Mouse (Mus musculus) adrenal gland (tissue): Measurements from ENCODE around the gene 1700067K01Rik.

Experiments used
- intact Hi-C: fragments of 180-260 bp; cut with DNase I; formaldehyde crosslinking; loops from one replicate; pipeline ENCODE4 v1.15.1; 2025
- long read RNA-seq, 2 experiments: library from polyadenylated mRNA; unstranded; transcript quantifications; one replicate each; pipeline ENCODE4 v2.0.0; 2020; ENCODE audit warnings: borderline replicate concordance in 1 of 2; ENCODE audit not compliant: insufficient replicate concordance in 1 of 2

1700067K01Rik gene
- long read RNA-seq, experiment 1, result 0 reads
- long read RNA-seq, experiment 2, result 0 reads

DNA sequence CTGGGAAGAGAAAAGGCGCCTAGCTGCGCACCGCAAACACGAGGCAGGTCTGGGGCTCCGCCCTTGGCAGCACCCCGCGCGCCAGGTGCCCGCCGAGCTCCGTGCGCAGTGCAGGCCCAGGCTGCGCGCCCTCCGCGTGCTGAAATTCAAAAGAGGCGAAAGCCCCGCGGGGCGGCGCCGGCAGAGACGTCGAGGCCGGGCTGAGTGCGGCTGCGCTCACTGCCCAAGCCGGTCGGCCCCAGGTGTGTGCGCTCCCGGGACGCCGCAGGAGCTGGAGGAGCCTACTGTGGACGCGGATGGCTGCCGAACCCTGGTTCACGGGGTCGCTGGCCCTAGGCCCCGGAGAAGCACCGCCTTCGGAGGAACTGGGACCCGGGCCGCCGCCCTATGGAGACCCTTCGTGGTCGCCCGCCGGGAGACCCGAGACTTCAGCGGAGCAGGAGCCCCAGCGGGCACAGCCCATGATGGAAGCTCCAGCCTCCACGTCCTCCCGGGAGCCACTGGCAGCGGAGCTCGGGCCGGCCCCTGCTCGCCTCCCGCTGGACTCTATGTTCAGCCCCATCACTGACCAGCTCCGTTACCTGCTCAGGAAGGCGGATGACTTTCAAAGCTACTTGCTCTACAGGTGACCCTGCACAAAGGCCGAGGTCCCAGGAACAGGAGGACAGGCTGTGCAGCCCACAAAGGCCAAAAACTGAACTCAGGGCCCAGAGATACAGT lies at the start of gene 1700067K01Rik:
Gene 1700067K01Rik (plus strand): TSS at position 222 of the 720 bp plus-strand sequence.
- intact Hi-C loops, result loop anchor here (5.0 kb wide), 1 partner anchor 44 kb away; the partner anchor contains the start of genes Asf1b and Gm10644

DNA sequence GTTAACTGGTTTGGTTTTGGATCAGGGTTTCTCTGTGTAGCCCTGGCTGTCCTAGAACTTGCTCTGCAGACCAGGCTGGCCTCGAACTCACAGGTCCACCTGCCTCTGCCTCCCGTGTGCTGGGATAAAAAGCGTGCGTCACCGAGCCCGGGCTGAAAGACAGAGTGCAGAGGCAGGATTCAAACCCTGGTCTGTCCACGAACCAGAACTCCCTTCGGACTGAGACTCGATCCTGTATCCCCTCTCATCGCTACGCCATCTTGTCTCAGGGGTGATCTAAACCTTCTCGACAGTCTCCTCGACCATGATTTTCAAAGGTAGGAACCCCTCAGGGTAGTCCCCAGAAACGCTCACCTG lies 46.6 kb upstream of the 1700067K01Rik start:
- intact Hi-C loops, result loop anchor here (5.0 to 10.0 kb wide), 4 partner anchors 48 to 230 kb away; partner anchors contain the start of genes 1700067K01Rik and Adgrl1

DNA sequence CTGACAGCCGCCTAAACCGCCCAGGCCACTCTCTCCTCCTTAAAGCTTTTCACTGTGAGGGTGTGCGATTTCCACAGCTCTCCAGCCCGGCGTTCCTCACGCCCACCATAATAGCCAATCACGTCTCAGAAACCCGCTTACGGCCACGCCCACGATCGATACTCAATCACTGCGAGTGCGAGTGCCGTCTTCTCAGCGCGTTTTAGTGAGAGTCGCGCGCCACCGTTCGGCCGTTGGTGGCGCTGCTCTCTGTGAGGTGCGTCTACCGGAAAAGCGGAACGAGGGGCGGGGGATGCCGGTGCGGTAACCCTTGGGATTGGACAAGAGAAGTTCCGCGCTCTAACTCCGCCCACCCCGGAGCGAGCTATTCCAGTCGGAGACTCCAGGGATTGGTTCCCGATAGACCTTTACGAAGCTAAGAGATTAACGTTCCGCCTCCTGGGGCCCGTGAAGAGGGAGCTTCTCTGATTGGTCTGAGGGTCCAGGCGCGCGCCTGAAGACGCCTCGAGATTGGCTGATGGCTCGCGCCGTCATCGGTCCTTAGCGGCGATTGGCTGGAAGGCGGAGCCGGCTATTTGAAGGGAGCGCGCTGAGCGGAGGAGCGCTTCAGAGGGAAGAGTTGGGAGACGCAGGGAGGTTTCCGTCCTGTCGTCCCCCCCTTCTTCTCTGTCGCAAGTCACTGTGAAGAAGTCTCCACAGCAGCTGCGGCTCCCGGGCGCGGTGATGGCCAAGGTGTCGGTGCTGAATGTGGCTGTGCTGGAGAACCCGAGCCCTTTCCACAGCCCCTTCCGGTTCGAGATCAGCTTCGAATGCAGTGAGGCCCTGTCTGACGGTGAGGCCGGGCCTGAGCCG lies 46.0 kb upstream of the 1700067K01Rik start, which contains the start of the genes Gm10644 and Asf1b:
Gene Gm10644 (minus strand): TSS at position 100 of the 852 bp plus-strand sequence.
Gene Asf1b (plus strand): TSS at position 402 of the 852 bp plus-strand sequence.
- intact Hi-C loops, result loop anchor here (5.0 to 10.0 kb wide), 3 partner anchors 47 to 231 kb away; partner anchors contain the start of gene 1700067K01Rik

DNA sequence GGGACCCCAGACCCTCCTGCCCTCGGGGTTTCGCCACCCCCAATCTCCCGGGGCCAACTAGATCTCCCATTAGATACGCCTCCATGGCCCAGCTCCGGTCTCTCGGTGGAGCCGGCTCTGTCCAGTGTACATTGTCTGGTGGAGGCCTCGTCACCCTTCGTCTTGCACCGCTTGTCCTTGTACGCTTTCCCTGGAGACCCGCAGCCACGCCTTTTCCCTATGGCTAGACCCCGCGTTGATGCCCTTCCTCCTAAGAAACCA lies 45.4 kb upstream of the 1700067K01Rik start:
- intact Hi-C loops, result loop anchor here (5.0 to 10.0 kb wide), 3 partner anchors 46 to 231 kb away; partner anchors contain the start of gene 1700067K01Rik

DNA sequence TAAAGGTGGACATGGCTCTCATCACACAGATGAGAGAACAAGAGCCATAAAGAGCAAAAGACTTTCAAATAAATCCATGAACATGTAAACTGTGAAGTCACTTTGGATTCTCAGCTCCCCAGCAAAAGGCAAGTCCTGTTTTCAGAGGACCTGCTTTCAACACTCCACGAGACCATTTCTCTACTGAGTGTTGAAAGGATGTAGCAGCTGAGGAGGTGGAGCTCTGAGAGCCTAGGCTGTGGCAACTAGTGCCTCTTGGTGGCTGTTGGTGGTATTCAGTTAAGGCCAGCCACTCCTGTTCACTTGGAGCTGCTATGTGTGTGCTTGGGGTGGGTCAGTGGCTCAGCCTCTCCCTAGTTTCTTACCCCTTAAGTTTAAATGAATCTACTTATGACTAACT lies 44.5 kb upstream of the 1700067K01Rik start:
- intact Hi-C loops, result loop anchor here (5.0 to 10.0 kb wide), 3 partner anchors 46 to 232 kb away; partner anchors contain the start of gene 1700067K01Rik

DNA sequence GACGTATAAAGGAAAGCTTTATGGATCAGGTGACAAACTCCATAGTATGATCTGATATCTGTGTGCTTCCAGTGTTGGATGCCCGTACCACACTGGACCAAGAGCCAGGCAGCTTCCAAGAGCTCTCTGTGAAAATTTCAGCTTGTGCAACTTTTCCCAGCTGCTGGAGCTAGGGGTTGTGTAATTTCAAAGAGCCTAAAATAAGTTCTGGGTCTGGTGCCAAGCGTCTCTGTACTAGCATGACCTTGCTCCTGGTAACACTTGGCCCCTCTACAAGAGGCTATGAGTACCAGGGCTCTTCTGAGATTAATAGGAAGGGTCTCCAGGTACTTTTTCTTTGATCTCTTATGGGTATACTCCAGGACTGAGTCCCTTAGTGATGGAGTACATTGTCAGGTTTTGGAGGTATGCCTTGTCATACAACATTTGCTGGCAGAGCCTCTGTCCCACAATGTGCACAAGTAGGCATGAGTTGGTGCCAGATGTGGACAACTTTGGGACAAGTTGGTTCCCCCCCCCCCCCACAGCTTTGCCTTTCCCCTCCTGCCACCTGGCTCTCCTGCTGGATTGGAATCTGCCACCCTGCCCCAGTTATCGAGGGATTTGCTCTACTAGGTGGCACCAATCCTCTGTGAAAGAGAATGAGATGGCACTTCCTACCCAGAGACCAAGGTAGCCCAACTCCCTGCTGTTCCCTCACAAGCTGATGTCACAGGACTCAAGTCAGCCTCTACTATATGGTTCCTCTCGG lies 37.1 kb upstream of the 1700067K01Rik start:
- intact Hi-C loops, result no loop called here

DNA sequence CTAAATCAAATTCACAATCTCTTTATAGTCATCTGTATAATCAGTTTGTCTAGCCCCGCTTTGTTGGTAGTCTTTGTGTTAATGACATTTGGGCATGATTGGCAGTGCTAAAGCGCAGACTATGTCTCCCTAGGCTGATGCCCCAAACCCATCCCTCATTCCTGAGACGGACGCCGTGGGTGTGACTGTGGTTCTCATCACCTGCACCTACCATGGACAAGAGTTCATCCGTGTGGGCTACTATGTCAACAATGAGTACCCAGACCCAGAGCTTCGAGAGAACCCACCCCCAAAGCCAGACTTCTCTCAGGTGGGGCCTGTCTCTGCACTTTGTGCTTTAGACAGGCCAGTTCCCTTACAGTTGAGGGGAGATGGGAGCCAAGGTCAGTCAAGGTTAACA lies 33.6 kb upstream of the 1700067K01Rik start:
- intact Hi-C loops, result no loop called here

DNA sequence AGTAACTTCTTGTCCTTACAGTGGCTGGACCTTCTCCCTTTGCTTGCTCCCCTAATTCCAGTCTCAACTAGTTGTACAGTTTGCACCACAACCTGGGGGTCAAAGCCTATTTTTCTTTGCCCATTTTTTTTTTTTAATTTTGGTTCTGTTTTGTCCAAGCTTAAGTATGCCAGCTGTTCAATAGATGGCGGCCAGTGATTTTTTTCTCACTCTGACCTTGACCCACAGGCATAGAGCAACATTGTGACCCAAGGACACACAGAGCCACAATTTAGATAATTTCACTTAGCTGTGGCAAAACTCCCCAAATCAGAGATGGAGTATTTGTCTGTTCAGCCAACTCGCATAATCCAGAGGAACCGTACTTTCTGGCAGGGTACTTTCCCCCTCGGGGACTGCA lies 30.2 kb upstream of the 1700067K01Rik start:
- intact Hi-C loops, result no loop called here

DNA sequence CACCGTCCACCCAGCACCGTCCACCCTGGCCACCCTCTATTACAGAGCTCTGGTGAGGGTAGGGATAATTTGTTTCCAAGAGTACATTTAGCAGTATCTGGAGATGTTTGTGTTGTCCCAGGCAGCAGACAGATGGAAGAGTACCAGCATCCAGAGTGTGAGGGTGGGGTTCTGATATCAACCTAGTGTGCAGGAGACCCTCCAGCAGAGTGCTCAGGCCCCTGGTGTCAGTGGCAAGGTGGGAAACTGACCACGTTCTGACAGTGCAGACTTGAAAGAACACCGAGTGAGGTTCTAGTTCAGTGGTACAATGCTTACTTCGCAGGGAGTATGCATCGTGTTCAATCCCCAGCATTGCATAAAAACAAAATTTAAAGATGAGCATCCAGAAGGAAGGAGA lies 29.6 kb upstream of the 1700067K01Rik start:
- intact Hi-C loops, result no loop called here

DNA sequence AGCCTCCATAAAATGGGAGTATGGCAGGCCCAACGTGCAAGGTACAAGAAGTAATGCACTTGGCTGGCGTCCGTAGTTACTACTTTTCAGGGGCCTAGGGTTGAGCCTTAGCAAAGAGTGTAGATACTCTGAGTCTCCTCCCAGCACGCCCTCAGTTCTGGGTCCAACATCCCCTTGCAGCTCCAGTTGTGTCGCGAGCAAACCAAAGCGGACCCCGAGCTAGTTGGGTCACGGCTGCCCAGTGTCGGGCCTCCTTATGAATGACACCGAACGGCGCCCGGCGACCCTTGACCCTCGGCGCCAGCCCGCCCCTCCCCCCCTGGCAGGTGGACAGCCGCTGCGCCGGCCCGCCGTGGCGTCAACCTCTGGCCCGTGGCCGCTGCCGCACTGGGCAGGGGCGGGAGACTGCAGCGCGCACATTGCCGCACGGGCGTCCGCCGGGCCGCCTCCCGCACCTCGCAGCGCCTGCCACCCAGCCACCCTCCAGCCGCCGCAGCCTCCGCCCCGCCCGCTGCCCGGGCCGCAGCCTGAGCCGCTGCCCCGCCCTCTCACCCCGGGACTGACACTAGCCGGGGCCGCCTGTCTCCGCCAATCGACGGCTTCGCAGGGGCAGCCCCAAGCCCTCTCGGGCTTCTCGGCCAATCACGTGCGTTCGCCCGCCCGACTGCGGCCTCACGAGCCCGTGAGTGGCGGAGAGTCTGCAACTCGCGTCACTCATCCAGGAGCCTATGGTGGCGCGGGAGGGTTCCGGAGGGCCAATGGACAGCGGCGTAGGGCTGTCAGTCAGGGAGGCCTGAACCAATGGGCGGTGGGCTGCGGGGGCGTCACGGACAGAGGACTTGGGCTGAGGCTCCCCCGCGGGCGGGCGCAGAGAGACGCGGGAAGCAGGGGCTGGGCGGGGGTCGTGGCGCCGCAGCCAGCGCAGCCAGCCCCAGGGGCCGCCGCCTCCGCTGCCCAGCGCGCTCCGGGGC lies 28.9 kb upstream of the 1700067K01Rik start, which contains the start of gene Prkaca:
Gene Prkaca (plus strand): TSS at position 844 of the 971 bp plus-strand sequence.
- intact Hi-C loops, result no loop called here

DNA sequence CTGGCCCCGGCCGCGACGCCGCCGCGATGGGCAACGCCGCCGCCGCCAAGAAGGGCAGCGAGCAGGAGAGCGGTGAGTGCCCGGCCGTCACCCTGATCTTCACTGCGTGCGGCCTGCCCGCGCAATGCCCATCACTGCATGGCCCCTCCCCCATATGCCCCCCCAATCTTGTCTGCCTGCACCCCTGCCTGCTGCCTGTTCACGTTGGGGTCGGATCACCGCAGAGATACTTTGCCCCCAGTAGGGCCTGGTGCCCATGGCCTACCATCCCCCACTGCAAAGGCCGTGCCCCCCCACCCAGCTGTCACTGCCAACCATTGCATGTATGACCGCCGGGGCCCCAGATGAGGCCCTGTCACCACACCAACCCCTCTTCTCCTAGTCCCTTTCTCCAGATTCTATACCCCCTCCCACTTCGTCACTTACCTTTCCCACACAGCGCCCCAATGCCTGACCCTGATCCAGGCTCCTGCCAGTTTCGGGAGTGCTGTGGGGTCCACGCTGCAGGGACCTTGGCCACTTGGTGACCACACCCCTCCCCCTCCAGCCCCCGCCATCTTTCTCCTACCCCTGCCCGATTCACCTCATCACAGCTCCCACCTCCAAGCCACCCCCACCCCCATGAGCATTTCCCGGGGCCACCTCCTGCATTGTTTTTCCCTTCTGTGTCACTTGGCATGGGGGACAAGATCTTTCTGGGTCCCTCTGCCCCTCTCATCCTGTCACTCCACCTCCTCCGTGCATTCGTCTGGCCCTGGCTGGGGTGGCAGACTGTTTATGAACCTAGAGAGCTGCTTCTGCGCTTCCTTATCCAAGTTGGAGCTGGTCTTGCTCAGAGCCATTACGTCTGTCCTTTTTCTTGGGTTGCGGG lies 27.9 kb upstream of the 1700067K01Rik start:
- intact Hi-C loops, result no loop called here

DNA sequence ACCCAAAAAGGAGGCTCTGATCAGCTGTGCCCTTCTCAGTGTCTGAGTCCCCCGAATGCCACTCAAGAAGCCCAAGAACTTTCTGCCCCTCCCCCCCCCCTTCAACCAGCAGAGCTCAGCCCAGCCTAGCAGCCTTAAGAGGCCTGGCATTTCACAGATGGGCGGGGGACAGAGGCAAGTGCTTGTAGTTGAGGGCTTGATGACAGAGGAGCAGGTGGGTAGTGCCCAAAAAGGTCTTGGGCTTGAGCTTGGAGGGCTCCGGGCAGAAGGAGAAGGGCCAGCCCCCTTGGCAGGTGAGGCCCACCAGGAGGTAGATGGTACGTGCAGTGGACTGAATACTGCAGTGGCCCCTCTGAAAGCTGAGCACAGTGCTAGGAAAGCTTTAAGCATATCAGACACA lies 26.8 kb upstream of the 1700067K01Rik start:
- intact Hi-C loops, result no loop called here

DNA sequence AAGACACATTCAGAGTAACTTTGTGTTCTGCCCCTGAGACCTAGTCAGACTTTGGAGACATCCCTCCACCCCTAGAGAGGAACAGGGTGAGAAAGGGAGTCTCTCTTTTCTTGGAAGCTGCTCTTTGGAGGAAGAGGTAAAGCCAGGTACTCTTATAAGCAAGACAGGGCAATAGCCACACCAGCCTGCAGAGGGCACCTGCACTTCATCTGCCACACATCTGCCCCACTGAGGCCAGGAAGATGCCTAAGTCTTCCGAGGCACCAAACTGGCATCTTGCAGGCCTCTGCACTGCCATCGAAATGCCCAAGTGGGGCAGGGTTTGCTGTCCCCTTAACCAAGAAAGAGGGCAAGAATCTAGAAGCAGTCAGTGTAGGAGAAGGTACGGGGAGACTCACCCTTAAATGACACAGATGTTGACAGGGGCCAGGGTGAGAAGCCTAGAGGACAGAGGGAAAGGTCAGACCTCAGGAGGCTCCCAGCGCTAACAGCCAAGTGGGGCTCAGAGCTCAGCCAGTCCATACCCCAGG lies 25.1 kb upstream of the 1700067K01Rik start:
- intact Hi-C loops, result no loop called here

DNA sequence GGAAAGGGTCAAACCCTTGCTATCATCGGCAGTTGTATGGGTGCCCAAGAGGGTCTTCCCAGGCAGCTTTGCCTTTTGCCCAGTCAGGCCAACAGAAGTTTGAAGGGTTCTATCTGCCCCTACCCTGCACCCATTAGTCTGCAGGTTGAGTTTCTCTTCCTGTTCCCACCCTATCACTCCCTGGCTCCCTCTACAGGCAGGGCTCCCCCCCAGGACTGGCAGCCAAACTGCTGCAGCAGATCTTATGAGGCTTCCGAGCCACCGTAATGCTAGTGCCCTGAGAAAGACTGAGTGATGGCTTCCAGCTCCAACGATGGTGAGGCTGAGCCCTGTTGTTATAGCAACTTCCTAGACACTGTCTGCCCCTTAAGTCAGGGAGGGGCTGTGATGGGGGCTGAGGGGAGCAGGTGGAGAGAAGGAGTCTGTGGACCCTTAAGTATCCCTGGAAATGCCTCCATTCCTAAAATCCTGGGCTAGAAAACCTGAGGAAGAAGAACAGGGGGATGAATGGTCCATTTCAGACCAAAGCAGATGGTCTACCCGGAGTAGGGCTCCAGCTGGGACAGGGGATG lies 24.4 kb upstream of the 1700067K01Rik start:
- intact Hi-C loops, result no loop called here

DNA sequence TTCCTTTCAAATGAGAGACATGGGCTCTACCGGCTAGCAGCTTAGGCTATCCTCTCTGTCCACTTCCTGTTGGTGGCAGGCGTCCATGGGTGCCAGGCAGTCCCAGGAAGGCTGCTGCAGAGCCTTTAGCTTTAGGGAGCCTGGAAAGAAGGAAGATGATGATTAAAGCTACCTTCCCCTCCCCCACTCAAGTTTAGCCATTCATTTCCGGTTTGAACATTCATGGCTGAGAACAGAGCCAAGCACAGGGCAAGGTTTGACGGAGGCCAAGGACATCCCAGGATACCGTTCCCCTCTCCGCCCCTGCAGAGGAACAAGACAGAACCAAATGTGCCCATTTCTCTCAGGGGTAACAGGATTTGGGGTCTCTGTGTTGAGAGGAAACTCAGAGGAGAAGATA lies 23.7 kb upstream of the 1700067K01Rik start:
- intact Hi-C loops, result no loop called here

DNA sequence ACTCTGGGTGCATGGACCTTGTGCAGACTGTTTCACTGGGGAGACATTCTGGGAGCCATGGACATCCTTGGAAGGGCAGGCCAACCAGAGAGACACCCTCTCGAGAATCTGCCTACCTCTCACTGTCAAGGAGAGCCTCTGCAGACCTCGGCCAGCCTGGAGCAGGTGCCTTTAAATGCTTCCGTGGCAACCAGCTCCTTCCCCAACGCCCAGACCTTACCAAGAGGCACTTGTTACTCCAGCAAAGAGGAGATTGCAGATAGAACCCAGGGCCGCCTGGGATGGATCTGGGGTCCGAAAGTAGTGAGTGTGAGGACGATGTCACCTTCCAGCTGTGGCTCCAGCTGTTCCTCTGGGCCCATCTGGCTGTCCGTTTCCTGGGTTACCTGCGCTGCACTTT lies 23.1 kb upstream of the 1700067K01Rik start:
- intact Hi-C loops, result no loop called here

DNA sequence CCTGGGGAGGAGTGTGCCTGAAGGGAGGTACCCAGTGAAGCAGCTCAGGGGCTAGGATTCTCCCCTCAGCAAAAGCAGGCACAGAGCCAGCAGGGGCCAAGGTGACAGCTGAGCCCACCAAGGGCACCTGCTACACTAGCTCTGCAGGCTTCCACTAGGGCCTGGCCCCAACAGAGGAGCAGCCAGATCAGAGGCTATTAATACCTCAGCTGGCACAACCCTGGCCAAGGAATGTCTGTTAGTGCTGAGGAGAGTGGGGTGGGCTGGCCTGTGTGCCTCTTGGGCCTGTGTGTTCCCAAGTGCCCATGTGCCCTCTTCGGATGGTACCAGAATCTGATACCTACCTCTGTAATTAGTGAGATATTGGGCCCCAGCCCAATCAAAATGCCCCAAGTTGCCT lies 21.1 kb upstream of the 1700067K01Rik start:
- intact Hi-C loops, result no loop called here

DNA sequence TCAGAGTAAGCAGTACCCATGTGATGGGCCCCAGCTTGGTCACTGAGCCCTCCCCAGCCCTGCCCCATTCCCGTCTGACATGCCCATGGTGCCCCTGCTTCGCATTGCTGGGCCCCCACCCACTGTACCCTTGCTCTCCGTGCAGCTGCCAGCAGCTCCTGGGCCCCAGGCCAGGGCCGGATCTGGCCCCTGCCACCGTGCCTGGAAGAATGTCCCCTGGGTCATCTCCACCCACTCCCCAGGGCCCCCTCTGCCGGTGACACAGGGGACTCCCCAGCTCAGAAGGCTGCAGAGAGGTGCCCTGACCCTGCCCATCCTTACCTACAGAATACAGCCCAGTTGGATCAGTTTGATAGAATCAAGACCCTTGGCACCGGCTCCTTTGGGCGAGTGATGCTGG lies 20.5 kb upstream of the 1700067K01Rik start:
- intact Hi-C loops, result no loop called here

DNA sequence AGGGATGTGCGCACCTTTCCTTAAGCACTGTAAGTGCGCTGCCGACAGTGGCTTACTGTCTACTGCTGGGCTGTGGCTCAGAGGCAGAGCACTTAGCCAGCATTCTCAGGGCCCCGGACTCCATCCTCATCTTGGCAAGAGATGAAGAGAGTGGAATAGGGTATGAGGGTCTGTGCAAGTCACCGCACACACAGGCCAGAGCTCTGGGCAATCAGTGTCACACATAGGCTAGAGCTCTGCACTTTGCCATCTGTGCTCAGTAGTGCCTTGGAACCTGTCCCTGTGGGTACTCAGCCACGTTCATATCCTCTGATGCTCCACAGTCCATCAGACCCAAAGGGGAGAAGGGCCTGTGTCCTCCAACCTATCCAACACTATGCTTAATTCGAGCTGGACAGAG lies 19.8 kb upstream of the 1700067K01Rik start:
- intact Hi-C loops, result no loop called here
